Mouse (Mus musculus) gastrocnemius, postnatal 14 days (tissue): ENCODE measurements around the gene Pitpnm2. TPM values are rescaled to one million over a fixed set of nuclear protein-coding genes. Genes with fewer than 3 reads are reported as not detected.

Source experiments
- DNase-seq: peaks from one replicate; pipeline ENCODE4 v3.0.0; 2021; ENCODE audit warnings: mixed read lengths
- intact Hi-C: fragments of 180-260 bp; cut with DNase I; formaldehyde crosslinking; loops from one replicate; pipeline ENCODE4 v1.15.1; 2025; ENCODE audit warnings: low total_unique reads
- total RNA-seq, 2 experiments: library from RNA; stranded (reverse); gene quantifications; 2 replicates each; pipeline ENCODE4 v1.2.3; 2021

The Pitpnm2 gene
- total RNA-seq, 2 experiments from 2014 or later = 18.4 to 19.0 TPM

DNA sequence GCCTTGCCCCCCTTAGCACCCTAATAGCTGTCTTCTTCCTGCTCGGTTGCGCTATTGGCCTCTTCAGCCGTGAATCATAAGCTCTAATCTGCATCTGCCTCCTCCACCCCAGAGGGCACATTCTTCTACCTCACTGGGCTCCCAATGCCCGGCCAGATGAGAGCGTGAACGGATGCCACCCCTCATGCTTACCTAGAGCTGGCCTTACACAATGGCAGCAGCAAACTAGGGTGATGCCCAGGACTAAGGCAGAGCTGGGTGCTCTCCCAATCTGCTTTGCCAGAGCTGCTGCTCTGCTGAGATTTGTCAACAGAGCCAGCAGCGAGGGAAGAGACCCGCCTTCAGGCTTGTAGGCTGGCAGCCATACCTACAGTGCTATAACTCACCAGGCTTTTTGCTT, 41.5 kb downstream of the Pitpnm2 start:
- intact Hi-C loops = no loop called here
- no peak for DNase-seq

DNA sequence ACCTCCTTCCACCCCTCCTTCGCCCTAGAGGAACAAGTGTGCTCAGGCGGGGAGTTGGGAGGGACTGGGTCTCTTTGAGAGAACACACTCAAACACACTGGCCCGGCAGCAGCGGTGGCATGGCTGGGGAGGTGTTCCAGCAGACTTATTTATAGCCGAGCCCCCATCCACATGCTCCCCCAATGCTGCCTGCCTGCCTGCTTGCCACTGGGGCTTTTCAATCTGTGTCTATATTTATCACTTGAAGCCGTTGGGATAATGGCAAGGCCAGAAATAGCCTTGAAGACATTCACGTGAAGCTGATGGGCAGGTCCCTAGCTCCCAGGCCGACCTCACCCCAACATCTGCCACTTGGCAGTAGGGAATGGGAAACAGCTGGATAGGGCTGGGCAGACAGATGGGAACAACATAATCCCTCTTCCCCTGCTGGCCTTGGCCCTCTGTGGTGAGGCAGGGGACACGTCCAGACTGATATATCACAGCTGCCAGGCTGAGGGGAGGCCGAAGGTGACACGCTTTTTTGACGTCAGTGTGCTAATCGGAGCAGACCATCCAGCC, 43.0 kb downstream of the Pitpnm2 start:
- peak; percentile 63 for DNase-seq
- intact Hi-C loops = no loop called here

- DNase-seq = no peak
- intact Hi-C loops = no loop called here
Measured at GRCm38 (mm10) chr5:124205809-124206380, 43.7 kb downstream of the Pitpnm2 start.

- intact Hi-C loops = no loop called here
- no peak for DNase-seq
Measured at GRCm38 (mm10) chr5:124205211-124205610, 44.3 kb downstream of the Pitpnm2 start.

DNA sequence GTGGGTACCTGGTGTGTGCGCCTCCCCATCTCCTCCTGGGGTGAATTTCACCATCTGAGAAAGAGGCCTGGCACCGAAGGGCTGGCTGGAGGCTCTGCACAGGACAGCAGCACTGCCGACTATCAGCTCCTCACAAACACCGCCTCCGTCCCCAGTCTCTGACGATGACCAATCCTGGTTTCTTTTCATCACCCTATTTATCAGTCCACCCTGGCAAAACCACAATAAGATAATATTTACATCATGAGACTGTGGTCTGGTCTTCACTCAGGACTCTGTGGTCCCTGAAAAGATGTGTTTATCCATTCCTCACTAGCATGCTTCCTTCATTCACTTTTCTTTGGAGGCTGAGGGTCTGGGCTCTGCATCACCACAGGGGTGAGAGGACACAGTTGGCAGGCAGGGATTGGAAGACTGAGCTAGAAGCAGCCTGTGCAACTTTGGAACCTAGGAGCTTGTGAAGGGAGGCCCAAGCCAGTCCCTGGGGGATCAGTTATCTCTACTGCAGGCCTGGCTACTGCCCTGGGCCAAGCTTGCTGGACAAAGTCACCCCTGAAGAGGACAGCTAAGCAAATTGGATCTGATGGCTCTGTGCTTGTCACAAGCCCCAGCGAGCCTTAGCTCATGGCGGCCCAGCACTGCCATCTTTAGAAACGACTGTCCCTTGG, 45.3 kb downstream of the Pitpnm2 start:
- intact Hi-C loops = no loop called here
- no peak for DNase-seq

DNA sequence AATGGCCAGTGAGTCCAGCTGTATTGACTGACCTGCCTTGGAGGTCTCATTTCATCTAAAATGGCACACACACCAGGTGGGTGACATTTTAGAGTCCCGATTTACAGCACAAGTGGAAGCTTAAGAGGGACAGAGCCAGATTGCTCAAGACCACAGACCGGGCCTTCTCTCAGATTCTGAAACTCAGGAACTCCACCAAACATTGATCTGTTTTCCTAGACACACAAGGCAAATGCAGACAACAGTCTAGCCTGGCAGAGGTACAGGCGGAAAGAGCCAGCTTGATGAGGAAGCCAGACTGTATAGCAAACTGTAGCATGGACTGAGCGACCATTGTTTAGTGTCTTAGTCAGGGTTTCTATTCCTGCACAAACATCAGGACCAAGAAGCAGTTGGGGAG, 46.3 kb downstream of the Pitpnm2 start:
- intact Hi-C loops = no loop called here
- no peak for DNase-seq

DNA sequence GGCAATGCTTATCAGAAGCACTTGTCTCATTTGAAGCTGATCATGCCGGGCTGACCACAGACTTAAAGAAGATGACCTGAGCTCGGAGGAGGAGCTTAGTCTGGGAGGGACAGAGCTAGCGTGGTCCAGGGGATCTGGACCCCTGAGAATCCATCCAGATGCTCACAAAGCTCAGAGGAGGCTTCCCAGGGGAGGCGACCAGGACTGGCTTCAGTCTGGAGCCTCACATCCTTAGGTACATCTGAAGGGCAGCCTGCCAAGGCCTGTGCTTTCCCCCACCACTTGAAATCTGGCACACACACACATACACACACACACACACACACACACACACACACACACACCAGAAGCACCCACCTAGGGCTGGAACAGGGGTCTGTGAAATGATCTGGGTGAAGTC, 47.5 kb downstream of the Pitpnm2 start:
- intact Hi-C loops = no loop called here
- no peak for DNase-seq

- intact Hi-C loops = no loop called here
- DNase-seq = no peak
Measured at GRCm38 (mm10) chr5:124201564-124201963, 48.0 kb downstream of the Pitpnm2 start.

DNA sequence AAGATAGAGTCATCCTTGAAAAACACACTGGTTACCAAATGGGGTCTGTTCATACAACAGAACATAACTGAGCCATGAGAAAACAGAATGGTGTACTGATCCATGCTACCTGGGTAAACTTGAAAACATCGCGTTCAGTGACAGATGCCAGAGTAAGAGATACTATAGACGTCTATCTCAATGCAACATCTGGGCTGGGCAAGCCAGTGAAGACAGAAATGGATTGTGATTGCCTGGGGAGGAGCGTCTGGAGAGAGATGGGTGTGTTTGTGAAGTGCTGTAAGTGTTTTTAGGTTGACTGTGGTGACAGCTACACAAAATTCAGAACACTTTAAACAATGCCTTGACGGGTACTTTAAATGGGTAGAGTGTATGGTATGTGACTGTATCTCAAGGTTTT, 48.7 kb downstream of the Pitpnm2 start:
- DNase-seq = no peak
- intact Hi-C loops = no loop called here

GRCm38 (mm10) chr5:124199168-124199567, 50.4 kb downstream of the Pitpnm2 start:
- intact Hi-C loops = no loop called here
- DNase-seq = no peak

DNA sequence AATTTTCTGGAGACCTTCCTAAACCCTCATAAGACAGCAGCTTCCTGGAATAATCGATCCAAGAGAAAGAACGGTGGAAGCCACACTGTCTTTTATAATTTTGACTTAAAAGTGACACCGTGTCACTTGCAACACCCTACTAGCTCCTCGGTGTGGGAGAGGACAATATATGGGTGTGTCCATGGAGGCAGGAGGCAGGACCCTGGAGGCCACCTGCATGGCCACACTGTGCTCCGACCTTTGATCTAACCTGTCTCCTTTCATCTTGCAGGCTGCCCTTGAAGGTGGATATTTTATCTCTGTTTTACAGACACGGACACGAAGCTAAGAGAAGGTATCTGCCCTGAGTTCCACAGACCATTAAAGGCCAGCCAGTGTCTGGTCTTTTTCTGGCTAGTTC, 51.1 kb downstream of the Pitpnm2 start:
- intact Hi-C loops = no loop called here
- DNase-seq = no peak

GRCm38 (mm10) chr5:124196082-124196481, 53.5 kb downstream of the Pitpnm2 start:
- DNase-seq = no peak
- intact Hi-C loops = no loop called here

GRCm38 (mm10) chr5:124194386-124195084, 55.0 kb downstream of the Pitpnm2 start:
- intact Hi-C loops = no loop called here
- peak; percentile 66 for DNase-seq

GRCm38 (mm10) chr5:124193286-124194112, 56.1 kb downstream of the Pitpnm2 start:
- DNase-seq = no peak
- intact Hi-C loops = no loop called here

- intact Hi-C loops = no loop called here
- no peak for DNase-seq
Measured at GRCm38 (mm10) chr5:124192726-124193285, 56.8 kb downstream of the Pitpnm2 start.

- no peak for DNase-seq
- intact Hi-C loops = no loop called here
Measured at GRCm38 (mm10) chr5:124192251-124192710, 57.3 kb downstream of the Pitpnm2 start.

GRCm38 (mm10) chr5:124190146-124190870, 59.3 kb downstream of the Pitpnm2 start:
- no peak for DNase-seq
- intact Hi-C loops = no loop called here

DNA sequence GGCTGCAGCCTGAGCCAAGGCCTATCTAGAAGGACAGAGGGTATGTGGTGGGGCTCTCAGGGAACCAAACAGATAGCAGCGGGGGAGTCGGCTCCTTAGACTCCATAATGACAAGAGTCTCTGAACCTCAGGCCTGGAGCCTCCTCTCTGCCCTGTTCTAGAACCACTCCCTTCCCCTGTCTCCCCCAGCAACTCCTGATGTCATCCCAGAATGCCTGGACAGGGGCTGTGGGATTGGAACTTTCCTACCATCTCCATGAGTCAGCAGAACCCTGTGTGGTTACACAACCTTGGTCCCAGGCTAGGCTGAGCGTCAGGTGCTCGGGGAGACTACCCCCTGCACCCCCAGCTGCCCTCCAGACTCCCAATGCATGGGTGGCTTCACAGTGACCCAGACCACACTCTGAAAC, 60.0 kb downstream of the Pitpnm2 start:
- intact Hi-C loops = no loop called here
- no peak for DNase-seq
